Mouse (Mus musculus): ENCODE measurements around the gene Tmem201. TPM values are rescaled to one million over a fixed set of nuclear protein-coding genes. Genes with fewer than 3 reads are reported as not detected.

Gene Tmem201
- total and polyA plus RNA-seq, 2 experiments from 2014 or later = 48.5 to 67.8 TPM

DNA sequence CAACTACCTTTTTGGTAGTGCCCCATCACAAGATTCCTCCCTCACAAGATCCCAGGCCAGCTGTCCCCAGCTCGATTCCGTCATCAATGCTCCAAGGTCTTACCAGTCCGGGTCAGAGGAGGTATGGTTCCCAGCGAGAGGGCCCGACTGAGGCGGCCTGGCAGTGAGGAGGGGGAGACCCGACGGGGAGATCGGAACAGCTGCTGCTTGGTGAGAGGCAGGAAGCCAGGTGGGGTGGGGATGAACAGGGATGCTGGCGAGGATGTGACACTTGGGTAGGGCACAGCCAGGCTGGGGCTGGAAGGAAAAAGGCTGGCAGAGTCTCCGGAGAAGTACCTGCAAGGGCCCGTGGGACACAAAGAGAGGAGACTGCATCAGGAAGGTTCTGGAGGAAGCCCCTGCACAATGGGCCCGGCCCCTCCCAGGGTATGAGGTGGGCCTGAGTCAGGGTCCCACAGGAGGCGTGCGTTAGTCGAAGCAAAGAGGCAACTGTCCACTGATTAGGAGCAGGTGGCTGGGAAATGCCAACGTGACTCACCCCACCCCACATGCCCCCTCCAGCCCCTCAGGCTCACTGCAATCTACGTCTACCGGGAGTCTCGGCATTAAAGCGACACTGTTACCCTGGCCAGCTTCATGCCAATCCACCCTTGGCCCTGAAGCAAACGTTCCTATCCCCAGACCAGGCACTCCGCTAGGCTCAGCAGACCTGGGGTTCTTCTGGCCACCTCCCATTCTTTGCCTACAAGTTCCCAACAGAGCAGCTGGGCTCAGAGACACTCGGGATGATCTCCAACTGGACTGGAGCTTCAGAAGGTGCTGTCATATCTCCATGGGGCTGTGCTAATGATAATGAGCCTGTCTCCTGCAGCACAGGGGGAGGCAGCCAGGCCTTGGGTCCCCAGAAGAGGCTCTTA is 15.5 kb downstream of the Tmem201 start:
- no peak overlapping the region for H3K27ac ChIP-seq (ENCODE audit: low read depth, low read length)
- H3K9me3 ChIP-seq (ENCODE audit: low read length) = no peaks in the 10 kb centered on the region
- H3K4me1 ChIP-seq (ENCODE audit: insufficient read depth, low read length) = no peaks in the 10 kb centered on the region
- H3K9ac ChIP-seq (replicated peaks; ENCODE audit: low read length, poor library complexity, severe bottlenecking) = no peak overlapping the region
- DNase-seq (ENCODE audit: low spot score) (no peak), ATAC-seq (ENCODE audit: low FRiP score) (no peak)
- 81% methylated on average over 24 of the region's 24 CpGs for WGBS
- TF ChIP-seq CTCF (IDR thresholded peaks at IDR 0.05) = no peak
- H3K4me3 ChIP-seq (ENCODE audit: low read depth, low read length) = no peak overlapping the region
- H3K27me3 ChIP-seq (ENCODE audit: insufficient read depth, low read length) = no peaks in the 10 kb centered on the region
- H3K4me2 ChIP-seq (ENCODE audit: low read depth, low read length, poor library complexity, severe bottlenecking) = no peak overlapping the region
- peaks cover 49% of the 10 kb centered on the region for H3K36me3 ChIP-seq (ENCODE audit: insufficient read depth, low read length)

DNA sequence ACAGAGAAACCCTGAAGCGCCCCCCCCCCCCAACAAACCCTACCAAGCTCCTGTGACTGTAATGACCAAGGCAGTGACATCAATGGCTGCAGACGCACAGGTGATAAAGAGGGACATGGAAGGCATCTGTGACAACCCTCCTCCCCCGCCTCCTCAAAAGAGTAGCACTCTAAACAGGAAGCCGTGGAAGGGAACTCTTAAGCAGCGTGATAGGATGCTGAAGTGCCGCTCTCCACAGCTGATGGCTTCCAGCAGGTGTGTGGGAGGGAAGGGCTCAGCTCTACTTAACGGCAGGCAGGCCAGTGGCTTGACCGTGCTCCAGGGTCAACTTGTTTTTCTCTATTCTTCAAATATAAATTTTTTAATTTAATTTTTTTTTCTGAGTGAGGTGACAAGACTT is 16.7 kb downstream of the Tmem201 start:
- Histone ChIP-seq H3K36me3 (ENCODE audit: insufficient read depth, low read length) (peaks cover 49% of the 10 kb centered on the region), H3K4me3 (ENCODE audit: low read depth, low read length) (no peak overlapping the region), H3K4me1 (ENCODE audit: insufficient read depth, low read length) (no peaks in the 10 kb centered on the region), H3K27me3 (ENCODE audit: insufficient read depth, low read length) (no peaks in the 10 kb centered on the region), H3K27ac (ENCODE audit: low read depth, low read length) (no peak overlapping the region), H3K4me2 (ENCODE audit: low read depth, low read length, poor library complexity, severe bottlenecking) (no peak overlapping the region), H3K9me3 (ENCODE audit: low read length) (no peaks in the 10 kb centered on the region), H3K9ac (replicated peaks; ENCODE audit: low read length, poor library complexity, severe bottlenecking) (no peak overlapping the region)
- no peak for DNase-seq (ENCODE audit: low spot score)
- no peak for TF ChIP-seq CTCF (IDR thresholded peaks at IDR 0.05)
- ATAC-seq (ENCODE audit: low FRiP score) = no peak
- 89% methylated on average over 8 of the region's 8 CpGs for WGBS

- peak; percentile 77 for TF ChIP-seq CTCF (IDR thresholded peaks at IDR 0.05)
- no peak overlapping the region for H3K4me3 ChIP-seq (ENCODE audit: low read depth, low read length)
- no peaks in the 10 kb centered on the region for H3K27me3 ChIP-seq (ENCODE audit: insufficient read depth, low read length)
- no peaks in the 10 kb centered on the region for H3K9me3 ChIP-seq (ENCODE audit: low read length)
- no peaks in the 10 kb centered on the region for H3K4me1 ChIP-seq (ENCODE audit: insufficient read depth, low read length)
- H3K4me2 ChIP-seq (ENCODE audit: low read depth, low read length, poor library complexity, severe bottlenecking) = no peak overlapping the region
- H3K27ac ChIP-seq (ENCODE audit: low read depth, low read length) = no peak overlapping the region
- no peak overlapping the region for H3K9ac ChIP-seq (replicated peaks; ENCODE audit: low read length, poor library complexity, severe bottlenecking)
- ATAC-seq (ENCODE audit: low FRiP score) (no peak), DNase-seq (ENCODE audit: low spot score) (peak; percentile 69)
- H3K36me3 ChIP-seq (ENCODE audit: insufficient read depth, low read length) = peaks cover 52% of the 10 kb centered on the region
- 72% methylated on average over 6 of the region's 6 CpGs for WGBS
These were observed 18.2 kb downstream of the Tmem201 start for GRCm38 (mm10) chr4:149719686-149720085.

DNA sequence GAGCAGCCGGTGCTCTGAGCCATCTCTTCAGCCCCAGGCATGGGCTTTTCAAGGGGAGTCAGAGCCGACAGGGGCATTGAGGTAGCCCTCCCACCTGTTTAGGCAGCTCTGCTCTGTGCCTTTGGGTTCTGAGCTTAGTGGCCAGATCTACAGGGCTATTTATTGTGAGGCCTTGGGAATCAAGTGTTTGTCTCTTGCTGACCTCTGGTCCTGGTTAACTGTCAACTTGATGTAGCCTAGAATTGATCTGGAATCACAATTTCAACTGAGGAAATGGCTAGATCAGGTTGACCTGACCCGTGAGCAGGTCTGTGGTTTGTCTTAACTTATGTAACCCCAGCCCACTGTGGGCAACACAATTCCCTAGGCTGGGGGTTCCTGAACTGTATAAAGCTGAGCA is 23.3 kb downstream of the Tmem201 start:
- Histone ChIP-seq H3K9me3 (ENCODE audit: low read length) (no peaks in the 10 kb centered on the region), H3K4me2 (ENCODE audit: low read depth, low read length, poor library complexity, severe bottlenecking) (no peak overlapping the region), H3K9ac (replicated peaks; ENCODE audit: low read length, poor library complexity, severe bottlenecking) (no peak overlapping the region), H3K27me3 (ENCODE audit: insufficient read depth, low read length) (no peaks in the 10 kb centered on the region), H3K4me1 (ENCODE audit: insufficient read depth, low read length) (no peaks in the 10 kb centered on the region), H3K36me3 (ENCODE audit: insufficient read depth, low read length) (peaks cover 41% of the 10 kb centered on the region), H3K27ac (ENCODE audit: low read depth, low read length) (no peak overlapping the region), H3K4me3 (ENCODE audit: low read depth, low read length) (no peak overlapping the region)
- no peak for DNase-seq (ENCODE audit: low spot score)
- ATAC-seq (ENCODE audit: low FRiP score) = no peak
- TF ChIP-seq CTCF (IDR thresholded peaks at IDR 0.05) = no peak
- WGBS = 85% methylated on average over 3 of the region's 3 CpGs

DNA sequence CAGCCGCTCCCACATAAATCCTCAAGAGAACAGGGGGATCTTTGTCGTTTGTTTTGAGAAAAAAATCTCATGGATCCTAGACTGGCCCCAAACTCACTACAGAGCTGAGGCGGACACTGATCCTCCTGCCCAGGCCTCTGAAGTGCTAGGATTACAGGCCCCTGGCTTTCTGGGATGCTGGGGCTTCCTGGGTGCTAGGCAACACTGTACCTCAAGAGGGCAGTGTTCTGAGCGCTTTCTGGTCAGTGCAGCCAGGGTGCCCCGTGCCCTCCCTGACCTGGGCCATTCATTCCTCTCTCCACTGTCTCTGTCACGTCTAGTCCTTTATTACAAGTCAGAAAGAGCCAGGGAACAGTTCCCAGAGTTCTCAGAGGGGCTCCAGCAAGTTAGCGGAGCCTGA is 25.9 kb downstream of the Tmem201 start:
- Histone ChIP-seq H3K4me1 (ENCODE audit: insufficient read depth, low read length) (no peaks in the 10 kb centered on the region), H3K9me3 (ENCODE audit: low read length) (no peaks in the 10 kb centered on the region), H3K27ac (ENCODE audit: low read depth, low read length) (no peak overlapping the region), H3K27me3 (ENCODE audit: insufficient read depth, low read length) (no peaks in the 10 kb centered on the region), H3K36me3 (ENCODE audit: insufficient read depth, low read length) (peaks cover 16% of the 10 kb centered on the region), H3K9ac (replicated peaks; ENCODE audit: low read length, poor library complexity, severe bottlenecking) (no peak overlapping the region), H3K4me2 (ENCODE audit: low read depth, low read length, poor library complexity, severe bottlenecking) (no peak overlapping the region), H3K4me3 (ENCODE audit: low read depth, low read length) (no peak overlapping the region)
- no peak for ATAC-seq (ENCODE audit: low FRiP score)
- 25% methylated on average over 7 of the region's 7 CpGs for WGBS
- DNase-seq (ENCODE audit: low spot score) = peak; percentile 40
- TF ChIP-seq CTCF (IDR thresholded peaks at IDR 0.05) = peak; percentile 73

- 96% methylated on average over 5 of the region's 5 CpGs for WGBS
- H3K4me3 ChIP-seq (ENCODE audit: low read depth, low read length) = no peak overlapping the region
- DNase-seq (ENCODE audit: low spot score) (no peak), ATAC-seq (ENCODE audit: low FRiP score) (no peak)
- peaks cover 11% of the 10 kb centered on the region for H3K36me3 ChIP-seq (ENCODE audit: insufficient read depth, low read length)
- H3K27me3 ChIP-seq (ENCODE audit: insufficient read depth, low read length) = no peaks in the 10 kb centered on the region
- no peak overlapping the region for H3K27ac ChIP-seq (ENCODE audit: low read depth, low read length)
- no peak overlapping the region for H3K9ac ChIP-seq (replicated peaks; ENCODE audit: low read length, poor library complexity, severe bottlenecking)
- H3K9me3 ChIP-seq (ENCODE audit: low read length) = no peaks in the 10 kb centered on the region
- no peak for TF ChIP-seq CTCF (IDR thresholded peaks at IDR 0.05)
- H3K4me1 ChIP-seq (ENCODE audit: insufficient read depth, low read length) = no peaks in the 10 kb centered on the region
- no peak overlapping the region for H3K4me2 ChIP-seq (ENCODE audit: low read depth, low read length, poor library complexity, severe bottlenecking)
These were observed 26.4 kb downstream of the Tmem201 start for GRCm38 (mm10) chr4:149711485-149711884.
